Mouse (Mus musculus): ENCODE data around the gene Rala.

Gene Rala

GRCm38 (mm10) chr13:17879061-17879460, 65.0 kb downstream of the Rala start:
- no peak for DNase-seq (ENCODE audit: low spot score)

GRCm38 (mm10) chr13:17866741-17867140, 77.3 kb downstream of the Rala start:
- no peak for DNase-seq (ENCODE audit: low spot score)

DNA sequence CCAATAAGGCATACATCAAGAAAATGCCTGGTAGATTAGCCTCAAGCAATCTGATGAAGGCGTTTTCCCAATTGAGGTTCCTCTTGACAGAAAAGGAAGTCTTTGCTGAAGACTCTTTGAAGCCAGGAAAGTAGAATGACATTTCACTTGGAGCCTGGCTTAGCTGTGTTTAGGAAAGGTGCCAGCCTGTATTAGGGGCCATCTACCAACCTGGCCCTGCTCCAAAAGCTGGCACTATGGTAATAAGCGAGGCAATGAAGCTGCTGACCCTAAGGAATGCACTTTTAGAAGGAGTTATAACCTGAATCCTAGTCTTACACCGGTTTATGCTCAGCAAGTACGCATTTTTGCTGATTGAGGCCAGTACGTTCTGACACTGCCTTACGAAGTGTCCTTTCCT, 83.5 kb downstream of the Rala start:
- no peak for DNase-seq (ENCODE audit: low spot score)

DNA sequence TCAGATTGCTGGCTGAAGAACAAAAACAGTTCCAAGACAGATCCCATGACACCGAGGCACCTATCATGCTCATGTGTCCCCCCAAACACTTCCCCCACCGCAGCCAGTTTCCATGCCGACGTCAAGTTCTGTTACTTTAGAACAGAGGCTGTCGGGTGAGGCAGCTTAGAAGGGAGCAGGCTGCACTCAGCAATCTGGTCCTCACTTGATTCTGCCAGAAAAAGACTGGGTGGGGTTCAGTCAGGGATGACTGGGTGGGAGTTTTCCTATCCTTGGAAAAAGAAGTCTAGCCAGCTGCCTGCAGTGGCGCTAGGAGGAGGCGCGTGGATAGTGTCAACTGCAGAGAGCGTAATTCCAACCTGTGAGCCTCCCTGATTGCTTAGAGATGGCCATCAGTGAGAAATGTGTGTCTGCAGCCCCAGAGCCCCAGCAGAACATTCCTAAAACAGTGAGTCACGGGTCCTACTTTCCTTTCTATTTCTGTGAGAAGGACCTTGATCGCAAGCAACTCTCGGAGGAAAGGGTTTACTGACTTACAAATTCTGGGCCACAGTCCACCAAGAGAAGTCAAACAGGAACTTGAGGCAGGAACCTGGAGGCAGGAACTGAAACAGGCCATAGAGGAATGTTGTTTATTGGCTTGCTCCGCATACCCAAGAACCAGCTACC, 84.5 kb downstream of the Rala start:
- no peak for DNase-seq (ENCODE audit: low spot score)

- no peak for DNase-seq (ENCODE audit: low spot score)
Measured at GRCm38 (mm10) chr13:17857046-17857445, 87.0 kb downstream of the Rala start.

GRCm38 (mm10) chr13:17855492-17856138, 88.4 kb downstream of the Rala start:
- DNase-seq (ENCODE audit: low spot score): no peak

GRCm38 (mm10) chr13:17854755-17855154, 89.3 kb downstream of the Rala start:
- no peak for DNase-seq (ENCODE audit: low spot score)

GRCm38 (mm10) chr13:17843336-17843735, 100.7 kb downstream of the Rala start:
- no peak for DNase-seq (ENCODE audit: low spot score)

DNA sequence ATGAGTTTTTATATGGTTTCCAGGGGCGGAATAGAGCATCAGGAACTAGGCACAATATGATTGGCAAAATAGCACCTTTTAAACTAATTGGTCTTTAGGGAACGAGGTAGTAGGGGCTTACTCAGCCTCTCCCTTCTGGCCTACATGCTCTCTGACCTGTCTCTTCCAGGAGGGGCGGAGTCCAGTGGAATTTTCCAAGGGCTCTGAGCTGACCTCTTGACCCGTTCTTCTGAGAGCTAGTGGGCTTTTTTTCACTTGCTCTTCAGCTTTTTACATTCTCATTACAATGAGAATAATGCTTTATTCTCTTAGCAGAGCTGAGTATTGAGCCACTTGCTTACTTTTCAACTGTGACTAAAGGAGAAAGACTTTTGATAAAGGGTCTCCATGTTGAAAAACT, 101.3 kb downstream of the Rala start:
- no peak for DNase-seq (ENCODE audit: low spot score)

DNA sequence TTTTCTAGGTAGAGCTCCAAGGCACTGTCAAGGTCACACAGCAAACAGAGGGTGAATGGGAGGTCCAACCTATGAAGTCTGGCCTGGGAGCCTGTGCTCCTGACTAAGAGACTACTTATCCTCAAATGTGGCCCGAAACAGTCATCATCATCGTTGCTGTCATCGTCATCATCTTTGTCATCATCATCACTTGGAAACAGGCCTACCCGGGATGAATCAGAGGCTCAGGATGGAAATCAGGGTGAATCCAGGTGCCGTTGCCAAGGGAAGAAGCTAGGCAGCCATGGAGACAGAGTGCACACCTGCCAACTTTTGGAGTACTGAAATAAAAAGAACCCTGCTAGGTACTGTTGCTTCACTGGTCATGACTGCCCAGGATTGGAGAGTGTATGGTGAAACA, 104.9 kb downstream of the Rala start:
- no peak for DNase-seq (ENCODE audit: low spot score)

- DNase-seq (ENCODE audit: low spot score): no peak
Measured at GRCm38 (mm10) chr13:17838484-17838851, 105.6 kb downstream of the Rala start.

GRCm38 (mm10) chr13:17837610-17838483, 106.2 kb downstream of the Rala start:
- no peak for DNase-seq (ENCODE audit: low spot score)

DNA sequence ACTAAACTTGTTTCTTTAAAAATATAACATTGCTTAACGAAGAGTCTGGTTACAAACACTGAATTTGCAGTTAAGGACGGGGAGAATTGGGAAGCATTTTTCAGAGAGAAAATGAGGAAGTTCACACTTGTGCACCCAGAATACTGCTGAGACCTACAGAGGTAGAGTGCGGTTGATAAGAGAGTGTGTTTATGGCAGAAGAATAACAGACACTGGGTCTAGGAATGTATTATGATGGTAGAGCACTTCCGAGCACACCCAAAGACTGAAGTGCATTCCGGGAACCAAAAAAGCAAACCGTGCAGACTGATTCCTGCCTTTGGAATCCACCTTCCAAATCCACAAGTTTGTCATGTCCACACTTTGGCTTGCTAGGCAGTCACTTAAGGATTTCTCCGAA, 107.2 kb downstream of the Rala start:
- DNase-seq (ENCODE audit: low spot score): no peak

DNA sequence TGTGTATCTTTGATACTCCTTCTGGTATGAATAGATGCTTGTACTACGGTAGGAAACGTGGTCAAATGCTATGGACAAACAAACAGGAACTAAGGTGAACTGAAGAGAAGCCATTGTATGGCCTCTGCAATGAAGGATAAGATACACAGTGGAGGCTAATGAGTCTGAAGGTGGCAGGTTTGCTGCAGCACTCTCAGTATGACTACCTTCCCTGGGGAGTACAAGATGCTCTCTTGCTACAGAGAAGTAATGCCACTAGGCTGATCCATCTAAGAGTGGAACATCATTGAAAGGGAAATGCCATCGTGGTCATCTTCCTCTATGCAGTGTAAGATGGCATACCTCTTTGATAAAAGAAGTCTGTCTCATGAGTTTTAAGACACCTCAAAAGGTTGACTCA, 111.1 kb downstream of the Rala start:
- no peak for DNase-seq (ENCODE audit: low spot score)
